Mouse (Mus musculus) liver, embryonic 14.5 days (tissue): Measurements from ENCODE around the gene Sec14l4. TPM values are rescaled to one million over a fixed set of nuclear protein-coding genes. Genes with fewer than 3 reads are reported as not detected.

Source experiments
- ATAC-seq: fragments of 200-750 bp; cut with Nextera tagmentation; 2 replicates; pipeline ENCODE4 v1.8.0; 2017; ENCODE audit warnings: moderate number of reproducible peaks, mild to moderate bottlenecking, moderate library complexity; ENCODE audit not compliant: insufficient read depth
- DNase-seq, 3 experiments: peaks; one replicate each; pipeline ENCODE4 v3.0.0-alpha.2; 2012 to 2013; ENCODE audit warnings: low read depth in 3 of 3, low spot score in 3 of 3
- H3K27ac ChIP-seq: fragments of 300-500 bp; sonication (generic); 2 replicates; pipeline ENCODE4 v1.5.1; 2014; ENCODE audit warnings: moderate library complexity, mild to moderate bottlenecking, control low read depth, inconsistent platforms
- H3K27me3 ChIP-seq: fragments of 300-500 bp; sonication (generic); 2 replicates; pipeline ENCODE4 v1.6.1; 2014; ENCODE audit warnings: mild to moderate bottlenecking, low read length, moderate library complexity; ENCODE audit not compliant: control insufficient read depth, insufficient read depth
- H3K36me3 ChIP-seq: fragments of 300-500 bp; sonication (generic); replicated peaks from 2 replicates; pipeline ENCODE4 v1.6.1; 2014; ENCODE audit warnings: low read depth; ENCODE audit not compliant: control insufficient read depth, insufficient read depth
- H3K4me1 ChIP-seq, 2 experiments: fragments of 200-500 bp in 1 of 2; fragments of 300-500 bp in 1 of 2; sonication (generic) in 1 of 2; replicated peaks; 2 replicates each; pipeline ENCODE4 v1.6.1; 2012 to 2014; ENCODE audit warnings: antibody characterized with exemption in 1 of 2, inconsistent platforms in 1 of 2, low read length in 1 of 2; ENCODE audit not compliant: control insufficient read depth in 2 of 2, insufficient read depth in 2 of 2
- H3K4me2 ChIP-seq: fragments of 300-500 bp; sonication (generic); 2 replicates; pipeline ENCODE4 v1.6.1; 2014; ENCODE audit warnings: low read depth, mild to moderate bottlenecking, control low read depth, moderate library complexity
- H3K4me3 ChIP-seq, 2 experiments: fragments of 200-500 bp in 1 of 2; fragments of 300-500 bp in 1 of 2; sonication (generic) in 1 of 2; 2 replicates each; pipeline ENCODE4 v1.5.1; 2012 to 2014; ENCODE audit warnings: low read depth in 2 of 2, low read length in 2 of 2, mild to moderate bottlenecking in 2 of 2, control low read depth in 1 of 2, inconsistent platforms in 1 of 2, moderate library complexity in 1 of 2; ENCODE audit not compliant: insufficient read depth in 1 of 2
- H3K9ac ChIP-seq: fragments of 300-500 bp; sonication (generic); replicated peaks from 2 replicates; pipeline ENCODE4 v1.6.1; 2014; ENCODE audit warnings: mild to moderate bottlenecking, control low read depth, moderate library complexity
- H3K9me3 ChIP-seq: fragments of 300-500 bp; sonication (generic); 2 replicates; pipeline ENCODE4 v1.6.1; 2016; ENCODE audit warnings: low read length, mixed read lengths; ENCODE audit not compliant: control insufficient read depth
- CTCF ChIP-seq: IDR thresholded peaks from 2 replicates; pipeline ENCODE4 v1.5.1; 2016; ENCODE audit warnings: antibody characterized with exemption, low read depth, control low read depth
- EP300 ChIP-seq: IDR thresholded peaks from 2 replicates; pipeline ENCODE4 v1.6.1; 2016; ENCODE audit warnings: antibody characterized with exemption, low read depth
- WGBS: fragments of 180-500 bp; shearing (Covaris S2); extraction: QIAGEN DNeasy Blood & Tissue Kit; methylation state at CpG from one replicate; pipeline ENCODE4 v1.1.7; 2014; ENCODE audit not compliant: insufficient replicate concordance; 5-methylcytosine and 5-hydroxymethylcytosine counted together
- polyA plus RNA-seq, 2 experiments: library from polyadenylated mRNA; depleted of rRNA in 1 of 2; stranded (reverse) in 1 of 2; unstranded in 1 of 2; fragments of >200 nt; fragmentation: Nextera tagmentation in 1 of 2; extraction: Ambion mirVana in 1 of 2; gene quantifications; 2 replicates each; pipeline versions ENCODE4 v1.2.1 to v1.2.3; 2012 to 2014

Gene Sec14l4
- polyA plus RNA-seq, 2 experiments, result 0.93 to 1.6 TPM

GRCm38 (mm10) chr11:4095171-4096053 is 64.2 kb downstream of the Sec14l4 start, which contains the start of gene Mtfp1:
Gene Mtfp1 (minus strand): TSS chr11:4095445.
- Histone ChIP-seq H3K27ac (peak within 1 kb of the TSS; percentile 67), H3K27me3 (no peaks in the 10 kb centered on the region), H3K9me3 (no peaks in the 10 kb centered on the region; the same call in 1 of the 2 replicates), H3K4me1 (peaks cover 13 to 24% of the 10 kb centered on the region in 2 experiments), H3K4me2 (peak within 1 kb of the TSS; percentile 85), H3K9ac (peak within 1 kb of the TSS; percentile 62), H3K36me3 (peaks cover 21% of the 10 kb centered on the region), H3K4me3 (peak within 1 kb of the TSS; percentile 57 to 91)
- 5% methylated on average over 34 of the region's 34 CpGs for WGBS
- ATAC-seq (peak; percentile 19; the same call in 1 of the 2 replicates), DNase-seq (peak; percentile 52 to 62 (median 55))
- TF ChIP-seq CTCF (peak; percentile 38), EP300 (no peak)

GRCm38 (mm10) chr11:4096054-4096984 is 65.1 kb downstream of the Sec14l4 start:
- H3K4me3 ChIP-seq, result peak overlapping the region; percentile 57 to 91
- WGBS, result 2% methylated on average over 45 of the region's 45 CpGs
- ATAC-seq (peak; percentile 90), DNase-seq (peak; percentile 99)
- H3K27ac ChIP-seq, result peak overlapping the region; percentile 84
- H3K36me3 ChIP-seq, result peaks cover 17% of the 10 kb centered on the region
- no peaks in the 10 kb centered on the region for H3K27me3 ChIP-seq
- H3K9ac ChIP-seq, result peak overlapping the region; percentile 67
- no peaks in the 10 kb centered on the region; the same call in 1 of the 2 replicates for H3K9me3 ChIP-seq
- peak overlapping the region; percentile 85 for H3K4me2 ChIP-seq
- peaks cover 13 to 24% of the 10 kb centered on the region in 2 experiments for H3K4me1 ChIP-seq
- no peak for TF ChIP-seq CTCF
- TF ChIP-seq EP300, result peak; percentile 63

- H3K4me1 ChIP-seq, result peaks cover 13 to 24% of the 10 kb centered on the region in 2 experiments
- peak overlapping the region; percentile 84 for H3K27ac ChIP-seq
- WGBS, result 26% methylated on average over 10 of the region's 10 CpGs
- H3K9ac ChIP-seq, result peak overlapping the region; percentile 67
- H3K4me2 ChIP-seq, result peak overlapping the region; percentile 85
- ATAC-seq (peak; percentile 10; the same call in 1 of the 2 replicates), DNase-seq (no peak)
- H3K9me3 ChIP-seq, result no peaks in the 10 kb centered on the region
- peaks cover 9% of the 10 kb centered on the region for H3K36me3 ChIP-seq
- H3K27me3 ChIP-seq, result no peaks in the 10 kb centered on the region
- no peak for TF ChIP-seq EP300
- TF ChIP-seq CTCF, result no peak
- H3K4me3 ChIP-seq, result peak overlapping the region; percentile 57 to 65
Observed at GRCm38 (mm10) chr11:4097091-4097621, 65.9 kb downstream of the Sec14l4 start.

Other genes starting within 250 kb of the Sec14l4 start
- gene Osbp2, start 167.6 kb upstream of the Sec14l4 start, polyA plus RNA-seq (2012; rRNA removed), result 0.03 and 0.40 TPM in 2 replicates
- gene Osbp2, start 167.6 kb upstream of the Sec14l4 start, polyA plus RNA-seq (2014; fragmentation: Nextera tagmentation; extraction: Ambion mirVana), result 0.05 and 0.18 TPM in 2 replicates
- 0.02 and 0.06 TPM in 2 replicates for gene 4921536K21Rik, start 136.4 kb upstream of the Sec14l4 start, polyA plus RNA-seq (2012; rRNA removed)
- not detected in 2 replicates for gene 4921536K21Rik, start 136.4 kb upstream of the Sec14l4 start, polyA plus RNA-seq (2014; fragmentation: Nextera tagmentation; extraction: Ambion mirVana)
- gene Dusp18, start 136.2 kb upstream of the Sec14l4 start, polyA plus RNA-seq (2012; rRNA removed), result 0.15 and 0.16 TPM in 2 replicates
- gene Dusp18, start 136.2 kb upstream of the Sec14l4 start, polyA plus RNA-seq (2014; fragmentation: Nextera tagmentation; extraction: Ambion mirVana), result 0.20 and 0.27 TPM in 2 replicates
- 0.22 and 0.31 TPM in 2 replicates for gene Slc35e4, start 116.8 kb upstream of the Sec14l4 start, polyA plus RNA-seq (2012; rRNA removed)
- gene Slc35e4, start 116.8 kb upstream of the Sec14l4 start, polyA plus RNA-seq (2014; fragmentation: Nextera tagmentation; extraction: Ambion mirVana), result 0.33 and 0.37 TPM in 2 replicates
- 14.6 and 16.7 TPM in 2 replicates for gene Tcn2, start 99.3 kb upstream of the Sec14l4 start, polyA plus RNA-seq (2012; rRNA removed)
- gene Tcn2, start 99.3 kb upstream of the Sec14l4 start, polyA plus RNA-seq (2014; fragmentation: Nextera tagmentation; extraction: Ambion mirVana), result 16.3 and 17.5 TPM in 2 replicates
- gene Pes1, start 67.5 kb upstream of the Sec14l4 start, polyA plus RNA-seq (2012; rRNA removed), result 29.4 and 35.4 TPM in 2 replicates
- gene Pes1, start 67.5 kb upstream of the Sec14l4 start, polyA plus RNA-seq (2014; fragmentation: Nextera tagmentation; extraction: Ambion mirVana), result 33.1 and 34.2 TPM in 2 replicates
- gene 4930556J24Rik, start 54.7 kb upstream of the Sec14l4 start, polyA plus RNA-seq (2012; rRNA removed), result not detected in 2 replicates
- gene 4930556J24Rik, start 54.7 kb upstream of the Sec14l4 start, polyA plus RNA-seq (2014; fragmentation: Nextera tagmentation; extraction: Ambion mirVana), result not detected in 2 replicates
- 0.87 and 1.5 TPM in 2 replicates for gene Gal3st1, start 47.8 kb upstream of the Sec14l4 start, polyA plus RNA-seq (2012; rRNA removed)
- gene Gal3st1, start 47.8 kb upstream of the Sec14l4 start, polyA plus RNA-seq (2014; fragmentation: Nextera tagmentation; extraction: Ambion mirVana), result 0.65 and 1.00 TPM in 2 replicates
- not detected in 2 replicates for gene Sec14l3, start 33.4 kb downstream of the Sec14l4 start, polyA plus RNA-seq (2012; rRNA removed)
- gene Sec14l3, start 33.4 kb downstream of the Sec14l4 start, polyA plus RNA-seq (2014; fragmentation: Nextera tagmentation; extraction: Ambion mirVana), result not detected in 2 replicates
- gene Mtfp1, start 64.0 kb downstream of the Sec14l4 start, polyA plus RNA-seq (2012; rRNA removed), result 13.3 and 16.7 TPM in 2 replicates
- 20.6 and 22.5 TPM in 2 replicates for gene Mtfp1, start 64.0 kb downstream of the Sec14l4 start, polyA plus RNA-seq (2014; fragmentation: Nextera tagmentation; extraction: Ambion mirVana)
- gene Sec14l2, start 92.0 kb downstream of the Sec14l4 start, polyA plus RNA-seq (2012; rRNA removed), result 6.9 and 9.5 TPM in 2 replicates
- 4.5 and 6.0 TPM in 2 replicates for gene Sec14l2, start 92.0 kb downstream of the Sec14l4 start, polyA plus RNA-seq (2014; fragmentation: Nextera tagmentation; extraction: Ambion mirVana)
- gene Rnf215, start 103.7 kb downstream of the Sec14l4 start, polyA plus RNA-seq (2012; rRNA removed), result 4.8 and 5.1 TPM in 2 replicates
- gene Rnf215, start 103.7 kb downstream of the Sec14l4 start, polyA plus RNA-seq (2014; fragmentation: Nextera tagmentation; extraction: Ambion mirVana), result 4.3 and 6.2 TPM in 2 replicates
- 0.88 and 0.97 TPM in 2 replicates for gene Ccdc157, start 128.8 kb downstream of the Sec14l4 start, polyA plus RNA-seq (2012; rRNA removed)
- 0.32 and 0.47 TPM in 2 replicates for gene Ccdc157, start 128.8 kb downstream of the Sec14l4 start, polyA plus RNA-seq (2014; fragmentation: Nextera tagmentation; extraction: Ambion mirVana)
- 16.4 and 18.6 TPM in 2 replicates for gene Sf3a1, start 128.9 kb downstream of the Sec14l4 start, polyA plus RNA-seq (2012; rRNA removed)
- 23.5 and 24.2 TPM in 2 replicates for gene Sf3a1, start 128.9 kb downstream of the Sec14l4 start, polyA plus RNA-seq (2014; fragmentation: Nextera tagmentation; extraction: Ambion mirVana)
- gene Tbc1d10a, start 155.3 kb downstream of the Sec14l4 start, polyA plus RNA-seq (2012; rRNA removed), result 5.3 and 6.2 TPM in 2 replicates
- 2.6 and 3.4 TPM in 2 replicates for gene Tbc1d10a, start 155.3 kb downstream of the Sec14l4 start, polyA plus RNA-seq (2014; fragmentation: Nextera tagmentation; extraction: Ambion mirVana)
- gene Castor1, start 186.8 kb downstream of the Sec14l4 start, polyA plus RNA-seq (2012; rRNA removed), result 1.0 and 1.1 TPM in 2 replicates
- 1.4 and 1.5 TPM in 2 replicates for gene Castor1, start 186.8 kb downstream of the Sec14l4 start, polyA plus RNA-seq (2014; fragmentation: Nextera tagmentation; extraction: Ambion mirVana)
- gene Osm, start 205.0 kb downstream of the Sec14l4 start, polyA plus RNA-seq (2012; rRNA removed), result 0.85 and 0.88 TPM in 2 replicates
- 0.34 and 0.41 TPM in 2 replicates for gene Osm, start 205.0 kb downstream of the Sec14l4 start, polyA plus RNA-seq (2014; fragmentation: Nextera tagmentation; extraction: Ambion mirVana)
- 0.02 TPM in 1 of 2 replicates, not detected in the other for gene Lif, start 226.1 kb downstream of the Sec14l4 start, polyA plus RNA-seq (2012; rRNA removed)
- gene Lif, start 226.1 kb downstream of the Sec14l4 start, polyA plus RNA-seq (2014; fragmentation: Nextera tagmentation; extraction: Ambion mirVana), result not detected in 2 replicates